Mouse (Mus musculus): ENCODE data around the gene Lrrc1.

Lrrc1 gene

DNA sequence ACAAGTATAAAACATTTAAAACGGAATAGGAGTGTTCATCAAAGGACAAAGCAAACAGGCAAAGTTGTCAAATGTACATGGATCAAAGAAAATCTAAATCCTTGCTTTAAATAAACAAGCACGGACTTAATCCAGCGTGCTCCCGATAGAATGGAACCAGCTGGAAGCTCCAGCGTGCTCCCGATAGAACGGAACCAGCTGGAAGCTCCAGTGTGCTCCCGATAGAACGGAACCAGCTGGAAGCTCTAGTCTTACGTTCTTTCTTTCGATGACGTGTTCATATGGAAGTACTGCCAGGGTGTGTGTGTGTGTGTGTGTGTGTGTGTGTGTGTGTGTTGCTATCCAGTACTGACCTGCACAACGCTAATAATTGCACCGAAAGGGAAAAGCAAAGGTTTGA is 84.3 kb downstream of the Lrrc1 start:
- DNase-seq, result no peak

DNA sequence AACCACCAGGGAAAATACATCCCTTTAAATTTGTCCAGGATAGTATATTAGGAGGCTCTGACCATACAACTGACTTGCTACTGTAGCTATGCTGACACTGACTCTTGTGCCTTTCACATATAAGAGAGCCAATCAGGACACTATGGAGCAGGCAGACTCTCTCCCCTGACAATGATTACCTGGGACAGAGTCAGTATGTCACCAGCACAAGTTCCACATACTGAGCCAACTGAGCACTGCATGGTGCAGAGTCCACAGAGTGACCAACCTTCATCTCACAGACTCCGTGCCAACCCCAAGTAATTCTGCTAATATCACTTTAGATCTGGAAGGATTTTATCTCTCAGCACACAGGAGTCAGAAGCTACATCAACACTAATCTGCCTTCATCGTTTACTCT is 85.3 kb downstream of the Lrrc1 start:
- no peak for DNase-seq

GRCm38 (mm10) chr9:77456169-77456826 is 88.4 kb downstream of the Lrrc1 start:
- DNase-seq, result peak; percentile 18 to 44

DNA sequence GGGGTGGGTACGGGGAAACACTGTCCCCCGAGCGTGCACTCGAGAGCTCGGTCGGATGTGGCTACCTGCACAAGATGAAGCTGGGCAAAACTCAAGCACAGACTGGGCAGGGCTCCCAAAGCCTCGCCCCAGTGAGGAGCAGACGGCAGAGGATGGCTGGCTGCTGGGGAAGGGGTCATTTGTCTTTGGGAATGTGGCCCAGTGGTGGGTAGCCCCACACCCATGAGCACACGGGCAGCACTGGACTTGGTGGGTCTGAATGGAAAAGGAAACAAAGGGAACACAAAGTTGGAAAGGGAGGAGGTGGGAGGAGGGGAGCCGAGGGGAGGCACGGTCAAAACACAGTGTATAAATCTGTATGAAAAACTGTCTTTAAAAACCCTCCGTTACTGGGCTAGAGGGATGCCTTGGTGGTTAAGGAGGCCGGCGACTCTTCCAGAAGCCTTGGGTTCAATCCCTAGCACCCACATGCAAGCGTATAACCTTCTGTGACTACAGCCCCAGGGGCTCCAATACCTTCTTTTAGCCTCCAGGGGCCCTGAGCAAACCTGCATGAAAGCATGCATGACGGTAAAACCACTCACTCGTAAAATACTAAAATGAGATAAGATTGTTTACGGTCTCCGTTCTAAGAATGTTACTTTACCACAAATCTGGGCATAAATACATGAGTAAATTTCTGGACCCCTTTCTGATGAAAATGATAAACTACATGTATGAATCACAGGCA is 89.1 kb downstream of the Lrrc1 start:
- DNase-seq, result no peak

GRCm38 (mm10) chr9:77452046-77452807 is 92.4 kb downstream of the Lrrc1 start:
- no peak for DNase-seq

DNA sequence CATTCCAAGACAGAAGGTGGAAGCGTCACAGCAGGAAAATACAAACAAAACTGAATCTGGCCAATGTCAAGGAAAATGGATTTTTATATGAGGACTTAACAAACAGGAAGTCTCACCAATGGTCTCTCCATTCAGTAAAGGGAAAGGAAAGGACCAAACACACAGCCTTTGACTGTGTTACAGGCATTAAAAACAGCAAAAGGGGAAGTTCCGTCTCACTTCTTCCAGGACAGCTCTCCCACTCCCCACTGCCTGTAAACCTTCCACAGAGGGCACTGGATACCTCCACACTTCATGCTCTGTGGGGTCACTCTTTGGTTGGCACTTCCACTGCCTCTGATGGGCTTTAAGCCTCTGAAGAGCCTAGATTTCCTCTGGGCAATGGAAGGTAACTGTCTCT is 94.2 kb downstream of the Lrrc1 start:
- no peak for DNase-seq

GRCm38 (mm10) chr9:77444876-77445275 is 99.8 kb downstream of the Lrrc1 start:
- DNase-seq, result no peak

DNA sequence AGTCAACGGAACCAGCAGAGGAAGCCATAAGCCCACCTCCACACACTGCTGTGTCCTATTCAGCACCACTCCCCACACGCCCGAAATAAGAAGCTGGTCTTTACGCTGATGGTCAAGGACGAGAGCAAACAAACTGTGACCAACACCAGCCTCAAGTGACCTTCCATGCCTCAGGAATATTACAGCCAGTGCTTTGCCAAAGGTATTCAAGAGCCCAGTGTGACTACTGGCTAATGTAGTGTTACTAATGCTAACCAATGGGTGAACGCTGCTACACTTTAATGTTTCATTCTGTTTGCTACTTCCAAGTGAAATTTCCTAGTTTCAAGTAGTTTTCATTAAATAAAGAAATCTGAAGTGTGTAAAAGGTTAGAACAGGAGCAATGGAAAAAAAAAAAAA is 105.3 kb downstream of the Lrrc1 start:
- DNase-seq, result no peak

DNA sequence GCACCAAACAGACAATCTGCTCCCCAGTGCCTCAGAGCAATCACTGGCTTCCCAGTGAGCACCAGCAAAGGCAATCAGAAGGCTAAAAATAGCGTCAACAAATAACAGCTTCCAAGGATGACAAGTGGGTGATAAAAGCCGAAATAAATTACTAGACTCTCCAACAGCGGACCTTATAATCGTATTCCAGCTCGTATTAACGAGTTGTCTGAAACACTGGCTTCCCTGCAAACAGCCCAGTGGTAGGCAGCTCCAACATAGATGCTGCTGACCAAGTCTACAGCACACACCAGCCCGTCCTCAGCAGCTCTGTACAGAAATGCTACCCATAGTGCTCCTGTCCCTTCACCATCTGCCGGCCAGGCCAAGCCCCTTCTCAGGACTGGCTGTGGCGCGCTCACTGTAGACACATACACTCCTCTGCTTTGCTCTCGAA is 105.8 kb downstream of the Lrrc1 start:
- DNase-seq, result no peak

- no peak for DNase-seq
Measured at GRCm38 (mm10) chr9:77437131-77437530, 107.5 kb downstream of the Lrrc1 start.

DNA sequence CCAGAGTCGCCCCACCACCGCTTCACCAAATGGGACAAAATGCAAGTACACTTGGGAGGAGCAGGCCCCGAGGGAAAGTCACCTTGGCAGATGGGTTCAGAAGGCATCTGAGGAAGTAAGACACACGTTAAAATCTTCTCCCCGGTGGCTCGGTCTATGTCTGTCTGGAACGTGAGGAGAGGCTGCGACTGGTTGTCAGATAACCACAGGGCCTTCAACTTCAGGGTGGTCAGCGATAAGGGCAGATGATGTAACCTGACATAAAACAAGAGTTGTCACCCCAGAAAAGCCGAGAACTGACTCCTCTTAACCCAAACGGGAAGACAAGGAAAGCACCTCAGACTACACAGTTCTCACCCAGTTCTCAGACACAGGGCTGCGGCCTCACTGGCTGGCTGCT is 109.7 kb downstream of the Lrrc1 start:
- DNase-seq, result no peak

DNA sequence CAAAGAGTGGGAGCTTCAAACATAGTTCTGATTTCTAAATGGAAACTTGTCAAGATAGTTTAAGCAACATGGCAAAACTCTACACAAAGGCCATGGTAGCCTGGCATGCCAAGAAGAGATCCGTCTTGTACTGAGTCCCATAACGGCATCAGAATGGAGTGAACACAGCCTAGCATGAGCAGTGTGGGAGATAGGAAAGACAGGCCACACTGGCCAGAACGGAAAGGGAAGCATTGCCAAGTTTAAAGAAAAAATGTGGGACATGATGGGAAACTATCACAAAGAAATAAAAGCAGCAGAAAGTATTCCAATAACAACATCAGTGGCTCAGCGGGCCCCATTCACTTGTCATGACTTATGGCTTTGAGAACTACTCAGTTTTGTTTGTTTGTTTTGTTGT is 111.2 kb downstream of the Lrrc1 start:
- DNase-seq, result no peak

GRCm38 (mm10) chr9:77432030-77432429 is 112.6 kb downstream of the Lrrc1 start:
- DNase-seq, result peak; percentile 21 to 64

- DNase-seq, result no peak
Measured at GRCm38 (mm10) chr9:77430413-77431087, 114.1 kb downstream of the Lrrc1 start.

DNA sequence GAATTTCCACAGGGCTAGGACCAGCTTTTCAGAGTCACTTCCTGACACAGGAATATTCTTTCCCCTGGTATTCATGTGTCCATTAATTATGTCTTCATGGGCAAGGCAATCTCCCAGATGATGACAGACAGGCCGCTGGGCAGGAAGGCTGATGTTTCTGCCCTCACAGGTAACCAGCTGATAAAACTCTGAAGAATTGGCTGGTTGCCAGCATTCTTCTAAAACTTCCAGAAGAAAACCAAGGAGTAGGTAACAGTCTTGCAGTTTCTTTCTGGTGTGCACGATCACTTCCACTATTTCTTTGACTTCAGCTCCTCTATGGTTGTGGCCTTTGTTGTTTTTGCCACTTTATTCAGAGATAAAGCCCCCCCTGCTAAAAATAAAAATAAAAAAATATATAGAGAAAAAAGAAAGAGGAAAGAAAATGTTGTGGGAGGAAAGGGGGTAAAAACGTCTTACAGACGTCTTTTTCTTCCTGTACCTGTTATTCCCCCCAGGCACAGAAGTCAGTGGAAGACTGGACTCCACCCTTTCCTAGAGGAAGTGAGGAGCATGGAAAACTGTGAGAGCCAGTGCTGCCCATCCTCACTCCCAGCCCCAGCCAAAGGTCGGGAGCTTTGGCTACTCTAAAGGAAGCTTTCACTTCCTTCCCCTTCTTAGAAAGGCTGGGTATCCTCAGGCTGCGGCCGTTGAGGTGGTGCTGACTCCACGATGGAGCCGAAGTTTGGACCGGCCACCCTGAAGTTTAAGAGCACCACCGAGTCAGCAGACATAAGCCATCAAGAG is 115.2 kb downstream of the Lrrc1 start:
- DNase-seq, result peak; percentile 30 to 40

- DNase-seq, result no peak
Measured at GRCm38 (mm10) chr9:77428748-77429140, 115.9 kb downstream of the Lrrc1 start.

DNA sequence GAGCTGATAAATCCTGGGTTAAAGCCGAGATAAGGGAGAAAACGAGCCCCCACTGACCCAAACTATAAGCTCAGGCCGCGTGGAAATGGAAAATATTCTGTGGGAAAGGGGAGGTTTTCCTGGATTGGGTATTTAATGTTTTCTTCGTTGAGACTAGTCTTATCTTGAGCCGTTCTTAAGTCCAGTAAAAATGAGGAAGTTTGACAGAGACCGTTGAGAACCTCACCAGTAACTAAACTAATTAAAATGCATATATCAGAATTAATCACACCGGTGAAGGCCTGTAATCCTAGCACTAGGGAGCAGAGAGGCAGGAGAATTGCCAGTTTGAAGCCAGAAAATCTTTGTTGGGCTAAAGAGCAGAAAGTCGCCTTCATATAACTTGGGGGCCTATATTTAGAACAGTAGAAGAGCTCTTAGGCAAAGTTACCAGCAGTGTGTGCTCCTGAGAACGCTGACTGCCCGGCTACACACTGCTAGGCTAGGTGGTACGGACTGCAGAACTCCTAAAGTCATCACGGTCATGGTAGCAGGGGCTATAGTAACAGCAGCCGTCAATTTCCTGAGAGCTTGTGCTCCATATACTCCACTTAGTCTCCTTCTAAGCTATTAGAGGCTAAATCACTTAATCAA is 116.4 kb downstream of the Lrrc1 start:
- DNase-seq, result no peak

DNA sequence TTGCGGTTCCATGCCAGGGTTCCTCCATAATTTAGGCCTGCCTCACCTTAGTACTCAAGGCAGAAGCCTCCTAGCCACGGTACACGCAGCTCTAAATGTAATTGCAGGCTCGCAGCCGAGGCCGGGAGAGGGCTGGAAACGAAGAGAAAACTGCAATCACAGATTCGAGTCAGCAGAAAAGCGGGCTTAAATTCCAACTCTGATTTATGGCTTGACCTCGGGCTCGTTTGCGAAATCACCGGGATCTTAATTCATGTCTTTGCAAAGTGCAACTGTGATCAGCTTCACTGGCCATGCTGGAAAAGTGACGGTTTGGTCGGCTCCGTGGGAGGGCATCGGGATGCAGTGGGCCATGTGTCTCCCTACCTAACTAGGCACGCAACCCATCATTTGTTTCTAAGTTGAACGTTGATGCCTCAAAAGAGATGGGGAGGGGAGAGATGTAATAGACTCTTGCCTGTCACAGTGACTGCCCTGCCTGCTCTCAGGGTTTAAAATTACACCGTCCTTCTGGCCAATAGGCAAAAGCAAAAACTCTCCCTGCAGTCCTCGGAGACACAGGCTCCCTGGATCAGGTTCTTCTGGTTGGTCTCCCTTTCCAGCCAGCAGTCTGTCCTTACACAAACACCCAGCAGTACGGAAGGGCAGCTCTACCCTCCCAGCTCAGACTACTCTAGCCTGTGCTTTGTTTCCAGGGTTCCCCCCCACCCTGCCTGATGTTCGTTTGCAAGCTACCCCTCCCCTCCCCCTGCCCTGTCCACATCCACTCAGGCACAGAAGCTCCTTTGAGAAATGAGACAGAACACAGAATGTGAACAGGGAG is 117.2 kb downstream of the Lrrc1 start:
- peak; percentile 26 to 47 for DNase-seq

DNA sequence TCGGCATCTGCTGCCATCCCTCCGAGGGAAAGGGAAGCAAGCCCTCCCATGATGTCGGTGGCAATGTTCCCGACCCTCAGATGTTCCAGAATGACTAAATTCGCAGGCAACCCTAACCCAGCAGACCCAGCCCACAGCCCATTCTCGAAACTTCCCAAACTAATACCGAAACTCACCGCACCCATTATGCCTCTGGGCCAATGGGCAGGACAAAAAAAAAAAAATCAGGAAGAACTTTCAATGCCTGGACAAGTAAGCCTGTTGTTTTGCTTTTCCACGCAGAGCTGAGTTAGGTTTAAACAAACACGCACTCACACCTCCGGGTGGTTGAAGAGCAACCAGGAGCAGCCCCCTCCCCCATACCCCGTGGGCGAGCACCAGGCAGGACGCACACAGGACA is 118.6 kb downstream of the Lrrc1 start:
- DNase-seq, result no peak

DNA sequence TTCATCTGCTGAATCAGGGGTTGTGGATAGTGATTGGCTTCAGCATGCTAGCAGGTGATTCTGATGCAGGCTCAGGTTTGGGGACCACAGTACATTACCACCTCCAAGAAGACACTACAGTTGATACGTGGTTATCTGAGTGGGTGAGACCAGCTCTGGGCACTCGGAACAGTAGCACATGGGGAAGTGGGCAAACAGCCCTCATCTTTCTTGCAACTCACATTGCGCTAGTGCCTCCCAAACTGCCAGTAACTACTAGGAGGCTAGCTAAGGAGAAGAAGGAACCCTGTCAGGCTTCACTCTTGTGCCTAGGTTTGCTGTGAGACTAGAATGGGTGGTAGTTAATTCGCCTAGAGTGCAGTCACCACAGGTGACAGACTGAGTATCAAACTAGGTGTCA is 119.1 kb downstream of the Lrrc1 start:
- no peak for DNase-seq

- no peak for DNase-seq
Measured at GRCm38 (mm10) chr9:77420200-77420585, 124.5 kb downstream of the Lrrc1 start.

All from lung, postnatal 4 days (tissue).